8 mouse cellular contexts compared by ENCODE assay signal in genomic region chr5:38560586-38561425, GRCm38 (mm10). TPM values are rescaled to one million over a fixed set of nuclear protein-coding genes. Genes with fewer than 3 reads are reported as not detected.
DNase-seq lines count a peak whose midpoint lies in the region; ATAC-seq and TF ChIP-seq lines count a peak whose summit lies in the region.

No protein-coding gene starts in this region.

- no peak for TF ChIP-seq CTCF in hindbrain, postnatal 0 days (IDR thresholded peaks at IDR 0.05; ENCODE audit: low read depth)

- peaks cover 11% of the 10 kb centered on the region for H3K4me1 ChIP-seq in hindbrain, postnatal 0 days (ENCODE audit: insufficient read depth, low read length)
- H3K4me1 ChIP-seq in limb, embryonic 14.5 days (ENCODE audit: control insufficient read depth, insufficient read depth, low read length), result peaks cover 17% of the 10 kb centered on the region
- H3K4me1 ChIP-seq in midbrain, embryonic 15.5 days, result peaks cover 31% of the 10 kb centered on the region
- peaks cover 29% of the 10 kb centered on the region for H3K4me1 ChIP-seq in stomach, embryonic 16.5 days (ENCODE audit: control insufficient read depth, insufficient read depth, low read length)

- ATAC-seq in hindbrain, postnatal 0 days, result peak; percentile 30
- 0 out of 2 replicates have a peak, but pooled peaks have one; percentile 4 for ATAC-seq in limb, embryonic 14.5 days (ENCODE audit: low FRiP score, low read depth)
- peak; percentile 61 for ATAC-seq in midbrain, embryonic 15.5 days (replicated peaks)
- ATAC-seq in stomach, embryonic 16.5 days (ENCODE audit: insufficient read depth, low FRiP score), result peak; percentile 22

- peak overlapping the region; percentile 88 for H3K4me2 ChIP-seq in hindbrain, postnatal 0 days (ENCODE audit: low read depth, low read length)
- H3K4me2 ChIP-seq in limb, embryonic 14.5 days (replicated peaks; ENCODE audit: low read depth, low read length, severe bottlenecking), result peak overlapping the region; percentile 85
- H3K4me2 ChIP-seq in midbrain, embryonic 15.5 days, result peak overlapping the region; percentile 96
- H3K4me2 ChIP-seq in stomach, embryonic 16.5 days (ENCODE audit: low read depth, low read length), result peak overlapping the region; percentile 82

- peak; percentile 64 for DNase-seq in urinary bladder, postnatal 14 days (ENCODE audit: low spot score)
- DNase-seq in urinary bladder, postnatal 10 days (ENCODE audit: low spot score), result no peak
- peak; percentile 41 to 50 for DNase-seq in cerebellum, postnatal 14 days
- peak; percentile 41 for DNase-seq in gastrocnemius, postnatal 10 days
- DNase-seq in hindbrain, postnatal 0 days (ENCODE audit: low spot score), result peak; percentile 36
- no peak for DNase-seq in limb, embryonic 14.5 days (ENCODE audit: low spot score)

- under 1% methylated on average over 27 of the region's 41 CpGs for WGBS in hindbrain, postnatal 0 days
- WGBS in limb, embryonic 14.5 days, result 2% methylated on average over 21 of the region's 41 CpGs
- 1% methylated on average over 41 of the region's 41 CpGs for WGBS in midbrain, embryonic 15.5 days
- WGBS in stomach, embryonic 16.5 days, result under 1% methylated on average over 41 of the region's 41 CpGs

- no peaks in the 10 kb centered on the region for H3K27me3 ChIP-seq in hindbrain, postnatal 0 days (ENCODE audit: insufficient read depth, low read length)
- no peaks in the 10 kb centered on the region for H3K27me3 ChIP-seq in limb, embryonic 14.5 days (ENCODE audit: control insufficient read depth, insufficient read depth, low read length)
- H3K27me3 ChIP-seq in midbrain, embryonic 15.5 days (replicated peaks), result no peaks in the 10 kb centered on the region
- H3K27me3 ChIP-seq in stomach, embryonic 16.5 days (ENCODE audit: control insufficient read depth, insufficient read depth, low read length), result no peaks in the 10 kb centered on the region

- no peak for TF ChIP-seq POLR2A in limb, embryonic 14.5 days (IDR thresholded peaks at IDR 0.05; ENCODE audit: borderline replicate concordance, extremely low read depth, insufficient read depth, insufficient read length)

- H3K9ac ChIP-seq in hindbrain, postnatal 0 days (replicated peaks; ENCODE audit: low read length), result peak overlapping the region; percentile 85
- peak overlapping the region; percentile 87 for H3K9ac ChIP-seq in limb, embryonic 14.5 days (ENCODE audit: low read depth, low read length, severe bottlenecking)
- H3K9ac ChIP-seq in midbrain, embryonic 15.5 days, result peak overlapping the region; percentile 85
- H3K9ac ChIP-seq in stomach, embryonic 16.5 days (ENCODE audit: low read length), result peak overlapping the region; percentile 98

- peaks cover 10% of the 10 kb centered on the region for H3K36me3 ChIP-seq in hindbrain, postnatal 0 days (ENCODE audit: insufficient read depth, low read length)
- H3K36me3 ChIP-seq in limb, embryonic 14.5 days (ENCODE audit: control insufficient read depth, insufficient read depth, low read length), result peaks cover 27% of the 10 kb centered on the region
- H3K36me3 ChIP-seq in midbrain, embryonic 15.5 days (replicated peaks), result peaks cover 5% of the 10 kb centered on the region; the same call in 1 of the 2 replicates
- H3K36me3 ChIP-seq in stomach, embryonic 16.5 days (ENCODE audit: control insufficient read depth, insufficient read depth, low read length), result peaks cover 10% of the 10 kb centered on the region

- peak overlapping the region; percentile 83 for H3K27ac ChIP-seq in hindbrain, postnatal 0 days
- H3K27ac ChIP-seq in limb, embryonic 14.5 days (replicated peaks; ENCODE audit: low read depth, low read length), result peak overlapping the region; percentile 98
- H3K27ac ChIP-seq in midbrain, embryonic 15.5 days, result peak overlapping the region; percentile 89
- peak overlapping the region; percentile 98 for H3K27ac ChIP-seq in stomach, embryonic 16.5 days (ENCODE audit: low read length)

- no peaks in the 10 kb centered on the region for H3K9me3 ChIP-seq in hindbrain, postnatal 0 days (ENCODE audit: low read length)
- no peaks in the 10 kb centered on the region for H3K9me3 ChIP-seq in limb, embryonic 14.5 days (ENCODE audit: control insufficient read depth, low read length)
- no peaks in the 10 kb centered on the region for H3K9me3 ChIP-seq in midbrain, embryonic 15.5 days
- H3K9me3 ChIP-seq in stomach, embryonic 16.5 days (replicated peaks; ENCODE audit: control insufficient read depth, low read length), result no peaks in the 10 kb centered on the region

- peak overlapping the region; percentile 70 for H3K4me3 ChIP-seq in hindbrain, postnatal 0 days (ENCODE audit: low read length)
- H3K4me3 ChIP-seq in limb, embryonic 14.5 days (replicated peaks; ENCODE audit: low read length), result peak overlapping the region; percentile 85
- H3K4me3 ChIP-seq in midbrain, embryonic 15.5 days, result peak overlapping the region; percentile 94
- H3K4me3 ChIP-seq in stomach, embryonic 16.5 days (replicated peaks; ENCODE audit: low read length), result peak overlapping the region; percentile 91

RNA-seq across cellular contexts. Expression of gene Wdr1, which starts 2.2 kb away (rescaled TPM):
- 100 to 1,000 TPM; 137 to 146 TPM for total RNA-seq in gastrocnemius, postnatal 10 days (2021)
- 245 and 258 TPM in 2 replicates for total RNA-seq in hindbrain, postnatal 0 days (2014; rRNA removed)
- polyA plus RNA-seq in hindbrain, postnatal 0 days (2015; fragmentation: Nextera tagmentation; extraction: Ambion mirVana), result 174 TPM in 2 replicates
- 136 and 143 TPM in 2 replicates for polyA plus RNA-seq in limb, embryonic 14.5 days (2012; rRNA removed)
- polyA plus RNA-seq in limb, embryonic 14.5 days (2014; fragmentation: Nextera tagmentation; extraction: Ambion mirVana), result 231 and 246 TPM in 2 replicates
- polyA plus RNA-seq in midbrain, embryonic 15.5 days (2015; fragmentation: Nextera tagmentation; extraction: Ambion mirVana), result 208 and 210 TPM in 2 replicates
- 252 and 291 TPM in 2 replicates for polyA plus RNA-seq in stomach, embryonic 16.5 days (2015; fragmentation: Nextera tagmentation; extraction: Ambion mirVana)

RNA-seq across cellular contexts. Expression of gene Slc2a9, which starts 57.9 kb away (rescaled TPM):
- 1 to 10 TPM; 1.2 to 1.5 TPM for total RNA-seq in gastrocnemius, postnatal 10 days (2021)
- total RNA-seq in hindbrain, postnatal 0 days (2014; rRNA removed), result 0.86 and 1.7 TPM in 2 replicates
- 0.52 and 1.0 TPM in 2 replicates for polyA plus RNA-seq in hindbrain, postnatal 0 days (2015; fragmentation: Nextera tagmentation; extraction: Ambion mirVana)
- 0.51 and 0.85 TPM in 2 replicates for polyA plus RNA-seq in limb, embryonic 14.5 days (2012; rRNA removed)
- 0.57 and 0.66 TPM in 2 replicates for polyA plus RNA-seq in limb, embryonic 14.5 days (2014; fragmentation: Nextera tagmentation; extraction: Ambion mirVana)
- 0.26 and 0.40 TPM in 2 replicates for polyA plus RNA-seq in midbrain, embryonic 15.5 days (2015; fragmentation: Nextera tagmentation; extraction: Ambion mirVana)
- polyA plus RNA-seq in stomach, embryonic 16.5 days (2015; fragmentation: Nextera tagmentation; extraction: Ambion mirVana), result 0.77 and 1.4 TPM in 2 replicates

Comparison
In these comparisons a context has a peak if more than half of its experiments do, and no peak if none do; other contexts are left out.
1. DNase-seq: peak in urinary bladder, postnatal 14 days (single experiment), cerebellum, postnatal 14 days (2 of 2), gastrocnemius, postnatal 10 days (single experiment) and hindbrain, postnatal 0 days (single experiment); none in urinary bladder, postnatal 10 days (single experiment) and limb, embryonic 14.5 days (single experiment).
2. ATAC-seq: peak in every context shown above with its lines; median percentile 61 in midbrain, embryonic 15.5 days; 30 in hindbrain, postnatal 0 days; 22 in stomach, embryonic 16.5 days; 4 in limb, embryonic 14.5 days.
3. Peak in every context shown above with its lines, with median percentiles within 50 percentile points of each other: H3K27ac ChIP-seq, H3K4me2 ChIP-seq, H3K4me3 ChIP-seq and H3K9ac ChIP-seq.